Mouse (Mus musculus) olfactory bulb, adult 2 months (tissue): ENCODE measurements around the gene Cnot11. TPM values are rescaled to one million over a fixed set of nuclear protein-coding genes. Genes with fewer than 3 reads are reported as not detected.

Source experiments
- H3K27ac ChIP-seq: fragments of 200-500 bp; 2 replicates; pipeline ENCODE4 v1.5.1; 2012; ENCODE audit warnings: low read depth, low read length; ENCODE audit not compliant: insufficient read depth
- H3K4me1 ChIP-seq: fragments of 200-500 bp; 2 replicates; pipeline ENCODE4 v1.6.1; 2012; ENCODE audit warnings: low read length; ENCODE audit not compliant: control insufficient read depth, insufficient read depth
- H3K4me3 ChIP-seq: fragments of 200-500 bp; 2 replicates; pipeline ENCODE4 v1.5.1; 2012; ENCODE audit warnings: mild to moderate bottlenecking, low read depth, low read length, moderate library complexity; ENCODE audit not compliant: insufficient read depth
- CTCF ChIP-seq: fragments of 200-500 bp; IDR thresholded peaks from 2 replicates; pipeline ENCODE4 v1.5.1; 2012; ENCODE audit warnings: low read depth, mild to moderate bottlenecking, low read length, moderate library complexity; ENCODE audit not compliant: insufficient read depth
- POLR2A ChIP-seq: fragments of 200-500 bp; IDR thresholded peaks from 2 replicates; pipeline ENCODE4 v1.6.1; 2012; ENCODE audit warnings: mild to moderate bottlenecking, low read depth, low read length, moderate library complexity; ENCODE audit not compliant: insufficient read depth
- WGBS: fragments of 180-500 bp; shearing (Covaris S2); methylation state at CpG from one replicate; pipeline ENCODE4 v1.1.7; 2018; 5-methylcytosine and 5-hydroxymethylcytosine counted together
- polyA plus RNA-seq: library from polyadenylated mRNA; stranded (reverse); fragments of >200 nt; gene quantifications from 2 replicates; pipeline ENCODE4 v1.2.4, GENCODE M21; 2012; ENCODE audit warnings: low replicate concordance; ENCODE audit not compliant: missing spikeins, insufficient read depth, insufficient read length

Cnot11 gene
- polyA plus RNA-seq, 1 experiment = not detected

- Histone ChIP-seq H3K4me3 (no peak overlapping the region), H3K27ac (no peak overlapping the region), H3K4me1 (no peaks in the 10 kb centered on the region)
- 84% methylated on average over 6 of the region's 6 CpGs for WGBS
- TF ChIP-seq POLR2A = no peak
- TF ChIP-seq CTCF = no peak
These were observed 11.5 kb downstream of the Cnot11 start for GRCm38 (mm10) chr1:39546160-39546866.

- no peak for TF ChIP-seq CTCF
- TF ChIP-seq POLR2A = no peak
- WGBS = 55% methylated on average over 2 of the region's 2 CpGs
- Histone ChIP-seq H3K4me3 (no peak overlapping the region), H3K27ac (no peak overlapping the region), H3K4me1 (peaks cover 3% of the 10 kb centered on the region)
These were observed 12.4 kb downstream of the Cnot11 start for GRCm38 (mm10) chr1:39547238-39547637.

- no peak overlapping the region for H3K27ac ChIP-seq
- H3K4me1 ChIP-seq = peaks cover 6% of the 10 kb centered on the region
- WGBS = 71% methylated on average over 2 of the region's 2 CpGs
- no peak overlapping the region for H3K4me3 ChIP-seq
- TF ChIP-seq POLR2A (no peak), CTCF (no peak)
These were observed 15.0 kb downstream of the Cnot11 start for GRCm38 (mm10) chr1:39549831-39550230.

GRCm38 (mm10) chr1:39555556-39556415, 21.0 kb downstream of the Cnot11 start:
- TF ChIP-seq CTCF = no peak
- no peak for TF ChIP-seq POLR2A
- Histone ChIP-seq H3K27ac (peak overlapping the region; percentile 85), H3K4me3 (no peak overlapping the region), H3K4me1 (peaks cover 16% of the 10 kb centered on the region)
- 32% methylated on average over 9 of the region's 9 CpGs for WGBS

GRCm38 (mm10) chr1:39559009-39559408, 24.2 kb downstream of the Cnot11 start:
- Histone ChIP-seq H3K4me1 (peaks cover 12% of the 10 kb centered on the region), H3K27ac (no peak overlapping the region), H3K4me3 (no peak overlapping the region)
- TF ChIP-seq CTCF (no peak), POLR2A (no peak)
- 95% methylated on average over 2 of the region's 2 CpGs for WGBS

GRCm38 (mm10) chr1:39561920-39562319, 27.1 kb downstream of the Cnot11 start:
- TF ChIP-seq CTCF = no peak
- TF ChIP-seq POLR2A = no peak
- Histone ChIP-seq H3K27ac (no peak overlapping the region), H3K4me1 (peaks cover 2% of the 10 kb centered on the region; the same call in 1 of the 2 replicates), H3K4me3 (no peak overlapping the region)
- 20% methylated on average over 1 of the region's 1 CpGs for WGBS

- TF ChIP-seq POLR2A (no peak), CTCF (no peak)
- Histone ChIP-seq H3K4me3 (no peak overlapping the region), H3K4me1 (no peaks in the 10 kb centered on the region), H3K27ac (no peak overlapping the region)
- 77% methylated on average over 7 of the region's 7 CpGs for WGBS
These were observed 28.4 kb downstream of the Cnot11 start for GRCm38 (mm10) chr1:39563161-39563560.

- Histone ChIP-seq H3K4me3 (no peak overlapping the region), H3K4me1 (peaks cover 3% of the 10 kb centered on the region; the same call in 1 of the 2 replicates), H3K27ac (no peak overlapping the region)
- TF ChIP-seq CTCF = no peak
- TF ChIP-seq POLR2A = no peak
- 66% methylated on average over 3 of the region's 3 CpGs for WGBS
These were observed 29.8 kb downstream of the Cnot11 start for GRCm38 (mm10) chr1:39564603-39565002.

GRCm38 (mm10) chr1:39568079-39568478, 33.3 kb downstream of the Cnot11 start:
- peaks cover 5% of the 10 kb centered on the region for H3K4me1 ChIP-seq
- H3K4me3 ChIP-seq = no peak overlapping the region
- no peak overlapping the region for H3K27ac ChIP-seq
- TF ChIP-seq POLR2A (no peak), CTCF (no peak)
